8 mouse cellular contexts compared by ENCODE assay signal in the genomic region with DNA sequence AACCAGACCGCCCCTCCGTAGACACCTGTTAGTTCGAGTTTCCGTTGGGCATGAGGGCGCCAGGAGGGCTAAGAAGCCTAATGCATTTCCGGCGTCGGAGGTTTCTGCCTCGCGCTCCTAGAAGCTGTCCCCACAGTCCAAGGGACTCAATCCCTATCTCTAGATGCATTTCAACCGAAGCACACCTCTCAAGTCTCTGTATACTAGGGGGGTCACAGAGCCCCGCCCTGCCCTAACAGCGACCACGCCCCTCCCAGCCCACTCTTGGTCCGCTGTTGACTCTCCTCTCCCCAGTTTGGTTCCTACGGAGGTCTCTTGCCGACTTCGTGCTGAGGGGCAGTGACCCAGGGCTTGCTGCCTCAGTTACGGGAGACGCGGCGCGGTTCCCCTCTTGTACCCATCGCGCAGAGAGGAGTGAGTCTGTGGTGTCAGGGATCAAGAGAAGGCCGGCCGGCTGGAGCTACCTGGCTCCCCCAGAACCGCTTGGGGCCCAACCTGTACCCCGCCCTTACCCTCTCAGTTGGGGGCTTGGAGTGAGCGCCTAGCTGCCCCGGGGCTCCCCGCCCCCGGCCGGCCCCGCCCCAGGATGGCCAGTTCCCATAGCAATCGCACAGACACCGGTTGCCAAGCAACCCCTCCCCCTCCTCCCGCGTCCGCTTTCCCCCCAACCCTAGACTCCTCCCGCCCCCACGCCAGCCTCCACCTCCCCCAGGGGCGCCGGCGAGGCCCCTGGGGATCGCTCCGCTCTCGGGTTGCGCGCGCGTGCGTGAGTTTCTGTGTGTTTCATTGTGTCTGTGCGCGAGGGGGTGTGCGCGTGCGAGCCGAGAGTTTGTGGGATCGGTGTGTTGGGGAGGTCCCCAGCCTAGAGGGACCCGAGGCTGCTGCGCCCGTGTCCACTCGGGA. TPM values are rescaled to one million over a fixed set of nuclear protein-coding genes. Genes with fewer than 3 reads are reported as not detected.
DNase-seq lines count a peak whose midpoint lies in the region; ATAC-seq and TF ChIP-seq lines count a peak whose summit lies in the region.

No protein-coding gene starts in this region.

- no peak for TF ChIP-seq CTCF in lung, postnatal 0 days (IDR thresholded peaks at IDR 0.05)

- no peak overlapping the region for H3K9ac ChIP-seq in lung, postnatal 0 days (replicated peaks; ENCODE audit: low read depth)
- H3K9ac ChIP-seq in intestine, embryonic 16.5 days (ENCODE audit: low read depth, low read length): peak overlapping the region; percentile 60
- H3K9ac ChIP-seq in neural tube, embryonic 11.5 days (ENCODE audit: low read length): peak overlapping the region; percentile 81

- H3K36me3 ChIP-seq in lung, postnatal 0 days (ENCODE audit: insufficient read depth, low read length): no peaks in the 10 kb centered on the region
- no peaks in the 10 kb centered on the region for H3K36me3 ChIP-seq in intestine, embryonic 16.5 days (ENCODE audit: control insufficient read depth, insufficient read depth, low read length)
- no peaks in the 10 kb centered on the region for H3K36me3 ChIP-seq in neural tube, embryonic 11.5 days (ENCODE audit: control insufficient read depth, insufficient read depth, low read length)

- WGBS in lung, postnatal 0 days: under 1% methylated on average over 46 of the region's 64 CpGs
- WGBS in intestine, embryonic 16.5 days: under 1% methylated on average over 62 of the region's 64 CpGs
- under 1% methylated on average over 60 of the region's 64 CpGs for WGBS in neural tube, embryonic 11.5 days

- H3K27me3 ChIP-seq in lung, postnatal 0 days (replicated peaks; ENCODE audit: insufficient read depth, low read length): peaks cover 38% of the 10 kb centered on the region
- peaks cover 41% of the 10 kb centered on the region for H3K27me3 ChIP-seq in intestine, embryonic 16.5 days (replicated peaks; ENCODE audit: control insufficient read depth, insufficient read depth, low read length)
- peaks cover 9% of the 10 kb centered on the region; the same call in 1 of the 2 replicates for H3K27me3 ChIP-seq in neural tube, embryonic 11.5 days (ENCODE audit: control insufficient read depth, insufficient read depth, low read length)

- ATAC-seq in lung, postnatal 0 days: no peak
- ATAC-seq in intestine, embryonic 16.5 days: peak; percentile 34
- ATAC-seq in neural tube, embryonic 11.5 days (ENCODE audit: insufficient read depth, low FRiP score, low TSS enrichment): peak; percentile 69

- no peaks in the 10 kb centered on the region for H3K9me3 ChIP-seq in lung, postnatal 0 days (ENCODE audit: low read length)
- no peaks in the 10 kb centered on the region for H3K9me3 ChIP-seq in intestine, embryonic 16.5 days (ENCODE audit: control insufficient read depth, low read length)
- H3K9me3 ChIP-seq in neural tube, embryonic 11.5 days (ENCODE audit: control insufficient read depth, low read length): no peaks in the 10 kb centered on the region

- DNase-seq in cerebellum, postnatal 10 days: peak; percentile 66 to 77
- DNase-seq in cerebellum, adult 9-11 months: no peak
- DNase-seq in lung, postnatal 0 days (ENCODE audit: low spot score): no peak
- no peak for DNase-seq in lung, postnatal 4 days
- peak; percentile 82 for DNase-seq in neural tube, embryonic 11.5 days (ENCODE audit: low spot score)
- DNase-seq in urinary bladder, postnatal 10 days (ENCODE audit: low spot score): no peak
- no peak for DNase-seq in gastrocnemius, postnatal 4 days (ENCODE audit: low spot score in 2 of 2)

- H3K4me3 ChIP-seq in lung, postnatal 0 days (ENCODE audit: low read depth, low read length): peak overlapping the region; percentile 40
- H3K4me3 ChIP-seq in intestine, embryonic 16.5 days (ENCODE audit: low read length): peak overlapping the region; percentile 60
- H3K4me3 ChIP-seq in neural tube, embryonic 11.5 days (ENCODE audit: low read depth, low read length): peak overlapping the region; percentile 83

- H3K4me2 ChIP-seq in lung, postnatal 0 days (replicated peaks; ENCODE audit: low read depth, low read length): peak overlapping the region; percentile 93
- peak overlapping the region; percentile 94 for H3K4me2 ChIP-seq in intestine, embryonic 16.5 days (ENCODE audit: low read depth, low read length)
- H3K4me2 ChIP-seq in neural tube, embryonic 11.5 days (ENCODE audit: low read depth): peak overlapping the region; percentile 88

- H3K27ac ChIP-seq in lung, postnatal 0 days (ENCODE audit: low read length): no peak overlapping the region
- 0 out of 2 replicates have a peak overlapping the region, but pooled peaks have one; percentile 33 for H3K27ac ChIP-seq in intestine, embryonic 16.5 days (ENCODE audit: low read length)
- H3K27ac ChIP-seq in neural tube, embryonic 11.5 days (ENCODE audit: low read depth, low read length): peak overlapping the region; percentile 89

- no peak for TF ChIP-seq EP300 in lung, postnatal 0 days (IDR thresholded peaks at IDR 0.05)

- H3K4me1 ChIP-seq in lung, postnatal 0 days (ENCODE audit: insufficient read depth, low read depth, low read length): peaks cover 9% of the 10 kb centered on the region; the same call in 1 of the 2 replicates
- H3K4me1 ChIP-seq in intestine, embryonic 16.5 days (ENCODE audit: control insufficient read depth, insufficient read depth, low read length): peaks cover 24% of the 10 kb centered on the region
- H3K4me1 ChIP-seq in neural tube, embryonic 11.5 days (ENCODE audit: control insufficient read depth, insufficient read depth, low read length): peaks cover 15% of the 10 kb centered on the region

RNA-seq across cellular contexts. Expression of a gene that starts 0.9 kb away (rescaled TPM):
- 0.19 and 0.43 TPM in 2 replicates for polyA plus RNA-seq in lung, postnatal 0 days (2015; fragmentation: Nextera tagmentation; extraction: Ambion mirVana)
- polyA plus RNA-seq in intestine, embryonic 16.5 days (2015; fragmentation: Nextera tagmentation; extraction: Ambion mirVana): 2.6 and 2.8 TPM in 2 replicates
- 25.6 and 30.0 TPM in 2 replicates for polyA plus RNA-seq in neural tube, embryonic 11.5 days (2014; fragmentation: Nextera tagmentation; extraction: Ambion mirVana)
- total RNA-seq in gastrocnemius, postnatal 4 days (2021): 1 to 10 TPM in 1 of 2 experiments, under 1 TPM in 1; 0.96 to 1.2 TPM

Comparison
In these comparisons a context has a peak if more than half of its experiments do, and no peak if none do; other contexts are left out.
1. DNase-seq: peak in cerebellum, postnatal 10 days (2 of 2) and neural tube, embryonic 11.5 days (single experiment); none in cerebellum, adult 9-11 months (single experiment), lung, postnatal 0 days (single experiment), lung, postnatal 4 days (0 of 2), urinary bladder, postnatal 10 days (single experiment) and gastrocnemius, postnatal 4 days (0 of 2).
2. Peak in every context shown above with its lines, with median percentiles within 50 percentile points of each other: H3K4me2 ChIP-seq and H3K4me3 ChIP-seq.